Mouse (Mus musculus) Muller cell, postnatal 12 days (primary cell): ENCODE measurements at regions not wholly inside any gene's neighbourhood (a gene's known extent, or its start where the extent isn't known, plus 50 kb on each side); places are given as distances from the start of the nearest gene placed in this dataset.

Source experiments
- DNase-seq: peaks from one replicate; pipeline ENCODE4 v3.0.0-alpha.2; 2015; ENCODE audit errors: inconsistent ontology term

DNA sequence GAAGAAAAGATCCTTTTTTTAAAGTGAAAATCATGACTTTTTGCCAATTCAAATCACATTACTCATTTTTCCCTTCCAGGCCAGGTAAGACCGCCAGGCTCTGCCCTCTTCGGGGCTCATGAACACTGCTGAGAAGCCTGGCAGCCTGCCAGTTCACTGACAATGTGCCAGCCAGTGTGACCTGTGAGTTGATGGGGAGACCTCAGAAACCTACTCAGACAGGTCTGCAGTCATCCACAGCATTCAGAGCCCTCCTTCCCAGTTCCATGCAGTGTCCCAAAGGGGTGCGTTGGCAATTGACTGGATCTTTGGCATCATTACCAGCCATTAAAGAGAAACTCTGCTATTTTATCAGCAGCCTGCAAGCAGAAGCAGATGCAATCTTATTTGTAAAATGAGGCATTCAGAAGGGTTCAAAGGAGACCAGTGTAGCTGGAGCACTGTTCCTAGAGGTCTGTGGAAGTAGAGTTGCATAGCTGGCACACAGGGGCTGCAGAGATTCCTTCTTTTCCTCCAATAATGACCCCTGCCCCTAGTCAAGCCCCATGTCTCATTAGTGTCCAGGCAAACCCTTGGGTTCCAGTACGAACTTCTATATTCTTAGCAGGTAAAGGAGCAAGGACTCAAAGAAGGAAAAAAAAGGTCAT is 384.4 kb downstream of the Rapgef2 start:
- no peak for DNase-seq

DNA sequence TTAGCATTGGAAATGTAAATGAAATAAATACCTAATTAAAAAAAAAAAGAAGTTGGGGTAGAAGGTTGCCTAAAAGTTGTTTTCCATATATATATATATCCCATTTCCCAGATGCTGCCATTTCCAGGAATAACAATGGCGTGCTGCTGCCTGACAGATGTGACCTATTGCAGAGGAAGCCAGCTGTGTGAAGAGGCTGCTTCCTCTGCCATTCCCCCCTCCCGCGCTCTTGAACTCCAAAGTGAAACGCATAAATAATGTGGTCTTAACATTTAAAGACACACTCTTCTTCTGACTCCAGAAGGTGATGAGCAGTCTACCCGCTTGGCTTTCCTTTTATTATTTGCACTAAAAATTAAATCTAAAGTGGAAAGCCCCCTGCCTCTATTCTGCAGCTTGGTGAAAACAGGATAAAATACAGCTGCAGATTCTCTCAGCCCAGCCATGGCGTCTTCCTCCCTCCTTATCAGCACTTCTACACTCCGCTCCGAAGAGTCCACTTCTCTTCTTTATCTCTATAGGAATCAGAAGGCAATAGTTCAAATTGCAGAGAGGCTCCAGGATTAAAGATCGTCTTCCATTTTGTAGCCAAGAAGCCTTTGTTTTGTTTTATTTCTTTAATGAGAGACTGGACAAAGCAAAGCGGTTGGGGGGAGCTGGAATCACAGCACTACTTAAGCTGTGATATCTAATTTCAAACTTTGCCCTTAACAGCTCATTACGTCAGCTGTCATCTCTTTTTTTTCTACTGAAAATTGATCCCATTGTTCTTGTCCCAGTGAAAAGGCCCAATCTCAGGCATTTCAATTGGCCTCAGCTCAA is 385.1 kb downstream of the Rapgef2 start:
- peak; percentile 47 for DNase-seq

DNA sequence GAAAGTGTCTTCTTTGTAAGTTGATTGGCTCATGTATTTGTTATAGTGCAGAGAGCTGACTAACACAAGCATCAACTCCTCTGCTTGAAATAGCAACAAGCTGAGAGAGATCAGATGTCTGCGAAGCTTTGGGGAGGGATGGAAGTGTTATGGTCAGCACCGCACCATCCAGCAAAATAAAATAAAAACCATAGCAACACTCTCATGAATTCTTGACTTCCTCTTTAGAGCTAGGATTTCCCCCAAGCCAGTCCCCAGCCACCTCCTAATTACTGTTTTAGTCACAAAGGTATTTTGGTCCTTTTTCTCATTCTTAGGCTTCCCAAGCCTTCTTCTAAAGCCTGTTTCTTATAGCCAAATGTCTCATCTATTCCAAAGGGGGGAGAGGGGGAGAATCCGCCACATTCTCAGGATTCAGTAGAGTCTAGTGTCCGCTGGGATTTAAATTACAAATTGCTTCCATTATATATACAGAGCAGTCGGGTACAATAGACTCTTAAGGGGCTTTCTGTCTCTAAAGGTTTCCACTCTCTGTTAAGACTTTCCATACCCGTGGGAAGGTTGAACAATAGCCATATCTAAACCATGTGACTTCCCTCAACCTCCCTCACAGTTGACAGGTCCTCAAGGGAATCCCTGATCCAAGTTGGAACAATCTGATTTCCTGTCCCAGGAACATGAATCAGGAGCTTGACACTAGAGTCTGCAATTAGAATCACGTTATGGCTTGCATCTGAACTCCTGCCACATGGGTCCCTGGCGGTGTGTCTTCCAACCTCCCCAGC is 386.7 kb downstream of the Rapgef2 start:
- no peak for DNase-seq

DNA sequence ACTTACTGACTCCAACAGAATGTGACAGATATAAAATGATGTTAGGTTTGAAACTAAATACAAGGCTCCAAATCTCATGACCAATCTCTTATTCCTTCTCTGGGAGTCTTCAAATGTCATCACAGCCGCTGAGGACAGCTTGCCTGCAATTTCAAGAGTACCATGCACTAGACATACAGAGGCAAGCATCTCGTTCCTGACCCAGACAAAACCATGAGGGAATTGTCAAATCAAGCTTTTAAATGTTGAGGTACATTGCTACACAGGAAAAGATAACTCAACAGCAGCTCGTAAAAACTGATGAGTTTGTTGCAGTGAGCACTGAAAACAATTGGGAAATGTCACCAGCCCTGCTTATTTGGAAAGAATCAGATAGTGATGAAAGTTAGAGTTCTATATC is 397.0 kb downstream of the Rapgef2 start:
- DNase-seq: no peak

DNA sequence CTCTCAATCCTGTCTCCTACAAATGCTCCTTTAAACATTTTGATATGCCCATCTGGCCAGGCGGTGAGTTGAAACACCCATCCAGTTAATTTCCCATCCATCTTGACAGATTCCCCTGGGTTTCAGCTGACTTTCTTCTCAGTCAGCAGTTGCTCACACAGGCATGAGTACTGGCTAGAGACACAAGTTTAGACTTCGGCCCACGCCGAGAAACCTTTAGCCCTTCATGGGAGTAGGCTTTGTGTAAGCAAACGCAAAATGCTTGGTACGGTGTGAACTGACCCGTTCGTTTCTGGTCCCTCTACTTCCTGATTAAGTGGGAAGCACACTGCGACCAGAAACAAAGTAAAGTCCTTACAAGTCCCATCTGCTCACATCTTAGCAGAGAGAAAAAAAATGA is 401.6 kb downstream of the Rapgef2 start:
- no peak for DNase-seq

DNA sequence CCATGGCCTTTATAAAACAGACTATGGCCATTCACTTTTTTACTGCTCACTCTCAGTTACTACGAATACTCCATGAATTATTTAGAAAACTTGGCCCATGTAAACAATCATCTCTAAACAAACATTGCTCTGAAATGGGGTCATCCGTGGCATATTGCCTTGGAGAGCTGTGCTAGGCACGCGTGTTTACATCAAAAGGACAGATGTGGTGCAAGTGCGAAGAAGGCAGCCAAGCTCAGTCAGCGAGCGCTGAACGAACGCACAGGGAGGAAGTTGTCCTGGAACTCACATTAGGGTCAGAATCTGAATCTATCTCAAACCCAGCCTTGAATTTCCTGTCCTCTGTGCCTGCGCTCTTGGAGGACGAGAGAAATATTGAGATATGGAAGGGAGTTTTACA is 402.3 kb downstream of the Rapgef2 start:
- no peak for DNase-seq

DNA sequence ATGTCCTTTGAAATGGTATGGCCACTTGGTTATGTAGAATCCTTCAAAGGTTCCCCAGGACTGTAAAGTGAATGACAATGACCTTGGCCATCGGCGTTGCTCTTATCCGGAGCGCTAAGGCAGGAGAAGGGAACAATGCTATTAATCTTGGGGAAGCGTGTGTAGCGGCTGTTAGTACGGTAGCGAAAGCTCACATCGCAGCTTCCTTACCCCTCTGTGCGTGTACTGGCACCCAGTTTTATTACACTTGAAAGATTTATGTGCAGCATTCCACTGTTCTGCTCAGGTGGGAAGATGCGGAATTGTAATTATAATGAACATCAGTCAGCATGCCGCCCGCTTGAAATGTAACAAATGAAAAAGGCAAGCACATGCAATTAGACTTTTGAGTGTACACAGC is 406.2 kb downstream of the Rapgef2 start:
- no peak for DNase-seq

DNA sequence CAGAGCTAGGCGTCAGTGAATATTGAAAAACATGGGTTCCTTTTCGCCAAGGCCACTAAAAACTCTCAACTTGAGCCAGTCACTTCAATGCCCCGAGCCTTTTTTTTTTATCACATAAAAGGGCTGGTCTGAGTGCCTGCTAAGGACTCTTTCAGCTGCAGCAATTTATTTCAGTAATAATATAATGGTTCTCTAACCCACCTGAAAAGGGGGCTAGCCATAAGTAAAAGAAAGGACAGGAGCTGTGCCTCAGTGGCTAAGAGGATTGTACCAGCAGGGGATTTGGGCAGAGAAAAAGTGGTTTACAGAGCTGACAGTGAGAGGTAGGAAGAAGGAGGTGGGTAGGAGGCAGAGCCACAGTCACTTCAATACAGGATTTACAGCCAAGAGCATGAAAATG is 409.0 kb downstream of the Rapgef2 start:
- DNase-seq: no peak

DNA sequence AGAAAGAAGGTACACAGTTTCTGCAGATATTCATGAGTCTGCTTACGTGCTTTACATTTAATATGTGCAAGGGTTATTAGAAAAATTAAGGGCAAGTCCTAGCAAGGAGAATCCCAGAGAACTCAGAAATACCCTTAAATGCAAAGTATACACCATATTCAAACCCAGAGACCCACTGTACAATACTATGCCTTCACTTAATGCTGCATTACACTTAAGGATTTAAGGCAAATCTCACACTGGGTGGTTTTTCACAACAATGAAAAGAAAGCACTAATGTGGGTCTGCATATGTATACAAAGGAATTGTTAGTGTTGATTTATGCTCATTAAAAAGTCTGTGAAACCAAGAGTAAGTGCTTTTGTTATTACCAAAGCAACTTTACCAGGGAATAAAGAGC is 419.4 kb downstream of the Rapgef2 start:
- no peak for DNase-seq

DNA sequence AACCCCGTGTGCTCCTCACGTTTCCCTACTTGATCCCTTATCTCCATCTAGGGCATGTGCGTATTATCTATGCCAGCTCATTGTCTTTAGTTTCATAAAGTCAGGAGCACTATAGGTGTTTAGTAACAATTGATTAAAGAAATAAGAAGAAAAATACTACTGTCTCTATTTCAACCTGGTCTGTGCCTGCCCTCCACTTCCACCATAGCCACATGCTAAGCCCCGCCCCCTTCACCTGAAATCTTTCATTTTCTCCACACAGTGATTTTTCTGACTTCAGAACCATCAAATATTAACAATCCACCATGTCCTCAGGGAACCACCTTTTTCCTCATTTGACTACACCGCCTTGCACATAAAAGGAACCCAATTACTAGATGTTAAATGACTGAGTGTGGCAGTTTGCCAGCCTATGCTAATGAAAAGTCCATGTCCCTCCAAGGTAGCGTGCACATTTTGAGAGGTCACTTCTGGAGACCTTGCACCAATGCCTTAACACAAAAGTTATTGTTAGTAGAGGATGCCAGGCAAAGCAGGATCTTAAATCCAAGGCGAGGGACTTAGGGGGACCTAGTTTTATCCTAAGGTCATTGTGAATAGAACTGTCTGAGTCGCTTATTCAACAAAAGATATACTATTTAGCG is 420.1 kb downstream of the Rapgef2 start:
- no peak for DNase-seq

DNA sequence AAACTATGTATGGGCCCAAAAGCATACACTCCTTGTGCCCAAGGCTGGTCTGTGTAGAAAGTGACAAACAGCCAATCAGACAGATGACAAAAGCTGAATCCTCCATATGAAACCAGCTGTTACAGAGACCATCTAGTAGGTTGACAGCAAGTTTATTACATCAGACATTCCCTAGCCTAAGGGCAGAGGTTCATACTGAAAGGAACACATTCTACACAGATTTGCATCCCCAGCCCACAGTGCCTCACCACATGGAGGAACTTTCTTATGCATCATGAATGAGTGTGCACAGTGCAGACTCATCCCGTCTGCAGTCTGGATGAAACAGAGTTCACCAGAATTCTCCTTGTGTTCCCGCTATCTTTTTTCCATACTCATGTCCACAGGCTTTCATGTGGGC is 423.3 kb downstream of the Rapgef2 start:
- no peak for DNase-seq

DNA sequence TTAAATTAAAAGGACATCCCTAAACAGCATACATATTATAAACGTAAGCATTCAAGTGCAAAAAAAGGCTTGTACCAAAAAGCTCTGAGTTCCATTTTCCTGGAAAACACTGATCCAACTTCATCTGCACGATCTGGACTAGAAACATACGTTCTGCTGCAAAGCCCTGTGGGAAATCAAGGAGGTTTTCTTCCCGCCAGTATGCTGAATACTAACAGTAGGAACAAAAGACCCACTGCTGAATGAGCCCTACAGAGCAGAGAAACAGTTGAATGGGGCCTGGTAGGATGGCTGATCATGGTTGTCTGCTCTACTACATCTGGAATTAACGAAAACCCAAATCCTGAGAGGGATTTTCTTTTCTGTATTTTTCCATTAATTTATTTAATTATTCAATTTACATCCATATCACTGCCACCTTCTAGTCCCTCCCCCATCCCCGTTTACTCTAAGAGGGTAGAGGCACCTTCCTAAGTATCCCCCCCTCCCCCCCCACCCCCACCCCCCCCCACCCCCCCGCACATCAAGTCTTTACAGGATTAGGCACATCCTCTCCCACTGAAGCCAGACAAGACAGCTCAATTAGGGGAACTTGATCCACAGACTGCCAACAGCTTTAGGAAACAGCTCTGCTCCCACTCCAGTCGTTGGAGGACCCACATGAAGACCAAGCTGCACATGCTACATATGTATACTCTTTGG is 439.5 kb downstream of the Rapgef2 start:
- DNase-seq: no peak

DNA sequence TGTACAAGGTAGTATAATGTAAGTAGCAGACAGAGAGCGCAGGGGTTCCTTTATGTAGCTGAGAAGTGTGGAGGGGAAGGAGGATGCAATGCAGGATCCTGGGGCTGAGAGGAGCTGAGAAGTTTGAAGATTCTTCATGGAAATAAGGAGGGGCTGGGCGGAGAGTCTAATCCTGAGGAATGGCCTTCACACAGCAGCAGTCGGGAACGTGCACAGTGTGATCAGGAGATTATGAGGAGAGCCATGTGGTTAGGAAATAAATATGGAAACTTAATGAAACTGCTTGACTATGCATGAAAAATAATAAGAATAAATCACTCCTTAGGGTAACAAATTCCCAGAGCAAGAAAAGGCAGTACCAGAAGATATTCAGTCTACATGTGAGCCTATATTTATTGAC is 445.1 kb downstream of the Rapgef2 start:
- no peak for DNase-seq

DNA sequence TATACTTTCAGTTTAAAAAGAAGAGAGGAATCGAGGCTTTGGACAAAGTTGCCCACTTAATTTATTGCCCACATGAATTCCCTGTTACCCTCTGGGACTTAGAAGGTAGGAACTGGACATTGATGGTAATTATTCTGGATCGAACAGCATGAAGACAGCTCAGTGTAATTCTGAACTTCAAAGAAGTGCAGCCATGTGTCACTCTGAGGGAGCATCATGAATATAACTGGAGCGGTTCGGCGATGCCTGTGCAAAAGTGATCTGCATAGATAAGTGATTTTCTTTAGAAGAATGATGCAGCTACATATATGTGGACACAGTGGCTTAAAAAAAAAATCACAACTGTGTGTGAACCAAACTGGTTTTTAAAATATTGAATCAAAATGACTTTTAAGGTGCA is 449.5 kb downstream of the Rapgef2 start:
- no peak for DNase-seq

DNA sequence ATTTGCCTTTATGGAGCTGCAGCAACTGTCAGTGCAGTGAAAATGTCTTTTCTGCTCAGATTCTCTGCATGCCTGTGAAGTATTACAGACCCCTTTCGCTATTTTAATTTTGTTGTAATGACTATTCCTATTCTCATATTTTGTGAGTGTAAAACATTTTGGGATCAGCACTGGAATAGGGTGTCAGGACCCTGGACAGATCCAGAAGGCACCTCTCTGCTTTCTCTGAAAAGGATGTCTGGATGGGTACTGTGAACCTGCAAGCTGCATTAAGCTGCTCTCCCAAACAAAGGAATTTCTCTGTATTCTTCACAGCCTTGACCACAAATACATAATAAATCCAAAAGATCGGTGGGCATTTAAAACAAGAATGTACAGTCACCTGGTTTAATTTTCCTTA is 460.8 kb downstream of the Rapgef2 start:
- DNase-seq: no peak

DNA sequence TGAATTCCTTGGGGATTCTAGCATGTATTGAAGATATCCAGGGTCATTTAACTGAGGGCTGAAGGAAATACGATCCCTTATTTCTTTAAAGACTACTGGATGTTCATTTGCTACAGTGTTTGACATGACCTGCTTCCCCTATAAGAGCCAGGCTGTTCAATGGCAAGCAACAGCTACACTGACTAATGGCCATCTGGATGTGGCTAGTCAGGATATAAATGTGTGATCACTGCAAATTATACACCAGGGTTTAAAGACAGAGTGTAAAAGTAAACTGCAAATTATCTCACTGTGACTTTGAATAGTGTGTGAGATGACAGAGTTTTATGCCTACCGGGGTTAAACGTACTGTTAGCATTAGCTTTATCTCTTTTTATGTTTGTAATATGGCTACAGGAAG is 473.9 kb downstream of the Rapgef2 start:
- no peak for DNase-seq

DNA sequence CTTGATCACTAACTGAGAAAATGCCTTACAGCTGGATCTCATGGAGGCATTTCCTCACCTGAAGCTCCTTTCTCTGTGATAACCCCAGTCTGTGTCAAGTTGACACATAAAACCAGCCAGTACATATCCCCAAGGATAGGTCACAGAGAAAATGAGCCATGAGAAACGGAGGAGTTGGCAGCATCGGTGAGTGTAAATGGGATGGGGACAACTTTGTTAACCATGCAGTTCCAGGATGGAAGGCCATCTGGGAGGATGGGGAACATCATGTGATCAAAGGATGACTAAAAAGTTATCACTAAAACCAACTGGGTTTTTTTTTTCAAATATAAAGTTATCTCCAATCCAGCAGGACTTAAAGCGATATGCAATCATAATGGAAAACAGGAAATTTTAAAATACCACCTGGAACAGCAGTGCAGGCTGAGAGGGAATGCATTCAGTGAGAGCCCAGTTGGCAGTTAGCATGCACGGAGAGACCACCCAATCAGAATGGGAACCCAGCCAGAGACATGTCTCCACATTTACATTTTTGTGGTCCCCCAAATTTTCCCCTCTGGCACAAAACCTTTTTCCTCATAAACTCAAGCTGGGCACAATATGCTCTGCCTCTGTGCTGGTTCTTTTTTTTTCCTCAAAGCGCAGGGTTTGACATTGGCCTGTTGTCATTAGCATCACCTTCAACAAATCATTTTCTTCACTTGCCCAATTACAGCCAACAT is 475.7 kb downstream of the Rapgef2 start:
- no peak for DNase-seq

DNA sequence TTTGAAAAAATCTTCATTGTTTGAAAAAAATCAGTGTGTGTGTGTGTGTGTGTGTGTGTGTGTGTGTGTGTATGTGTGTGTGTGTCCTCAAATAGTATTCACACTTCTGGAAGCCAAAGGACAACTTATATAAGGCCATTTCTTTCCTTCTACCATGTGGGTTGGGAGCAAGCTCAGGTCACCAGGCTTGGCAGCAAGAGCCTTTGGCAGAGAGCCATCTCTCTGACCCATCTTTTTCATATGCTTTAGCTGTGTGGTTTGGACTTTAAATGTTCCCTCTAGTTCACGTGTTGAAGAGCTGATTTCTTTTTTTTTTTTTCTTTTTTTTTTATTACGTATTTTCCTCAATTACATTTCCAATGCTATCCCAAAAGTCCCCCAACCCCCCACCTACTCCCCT is 483.1 kb downstream of the Rapgef2 start:
- no peak for DNase-seq

DNA sequence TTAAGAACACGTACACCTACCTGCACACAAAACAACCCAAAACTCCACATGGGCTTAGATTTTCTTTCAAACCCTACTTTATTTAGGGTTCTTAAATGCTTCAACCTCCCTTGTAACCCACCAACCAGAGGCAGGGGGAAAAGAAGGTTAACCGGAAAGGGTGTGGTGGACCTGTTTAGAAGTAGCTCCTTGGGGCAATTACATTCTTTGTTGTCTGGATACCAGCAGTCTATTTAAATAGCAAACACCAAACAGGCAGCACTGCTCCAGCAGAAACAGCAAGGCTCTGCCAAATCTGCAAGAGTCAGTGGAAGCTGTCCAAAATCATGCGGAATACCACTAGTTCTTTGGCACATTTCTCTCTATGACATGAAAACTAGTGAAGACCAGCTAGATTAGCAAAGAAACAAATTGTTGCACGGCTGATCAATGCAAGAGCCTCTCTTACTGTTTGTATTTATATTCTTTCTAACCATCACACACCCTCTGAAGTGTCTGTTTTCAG is 490.3 kb downstream of the Rapgef2 start:
- no peak for DNase-seq

DNA sequence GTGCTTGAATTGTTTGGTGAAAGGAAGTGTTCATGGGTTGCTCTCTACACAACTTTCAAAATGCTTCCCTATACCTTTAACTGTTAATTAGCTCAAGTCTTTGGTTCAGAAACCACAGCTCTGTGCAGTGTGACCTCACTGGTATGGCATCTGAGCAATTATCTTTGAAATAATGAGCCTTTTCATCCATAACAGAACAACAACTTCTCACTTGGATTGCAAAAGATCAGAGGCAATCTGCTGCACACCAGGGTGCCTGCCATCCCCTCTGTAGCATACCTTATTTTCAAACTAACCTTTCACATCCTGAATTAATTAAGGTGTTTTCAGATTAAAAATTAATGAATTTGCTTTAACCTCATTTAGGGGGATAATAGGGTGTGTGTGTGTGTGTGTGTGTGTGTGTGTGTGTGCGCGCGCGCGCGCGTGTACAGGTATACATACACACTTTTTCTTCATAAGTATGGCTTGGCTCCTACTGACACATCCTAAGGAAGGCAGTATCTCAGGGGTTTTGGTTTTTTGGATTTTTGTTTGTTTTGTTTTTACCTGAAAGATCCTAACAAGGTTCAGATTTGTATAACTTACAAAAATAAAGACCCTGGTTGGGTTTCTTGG is 493.8 kb downstream of the Rapgef2 start:
- DNase-seq: peak; percentile 94
